Mouse (Mus musculus) heart, postnatal 25 days (tissue): Measurements from ENCODE around the gene Zdhhc23. TPM values are rescaled to one million over a fixed set of nuclear protein-coding genes. Genes with fewer than 3 reads are reported as not detected.

Experiments used
- DNase-seq: peaks from one replicate; pipeline ENCODE4 v3.0.0; 2022; ENCODE audit warnings: low spot score
- intact Hi-C: fragments of 180-260 bp; cut with DNase I; formaldehyde crosslinking; loops from one replicate; pipeline ENCODE4 v1.15.1; 2025
- microRNA-seq: library from miRNA; unstranded; fragments of <30 nt; microRNA quantifications from one replicate; pipeline ENCODE4 v1.2.0, GENCODE M21; 2022
- total RNA-seq, 2 experiments: library from RNA; stranded (reverse); gene quantifications; 2 replicates each; pipeline ENCODE4 v1.2.3; 2021

Zdhhc23 gene
- total RNA-seq, 2 experiments from 2014 or later = 0.28 to 0.52 TPM

GRCm38 (mm10) chr16:43922630-43923029 lies 57.0 kb downstream of the Zdhhc23 start:
- intact Hi-C loops = no loop called here
- DNase-seq = no peak

GRCm38 (mm10) chr16:43922024-43922423 lies 57.6 kb downstream of the Zdhhc23 start:
- intact Hi-C loops = no loop called here
- no peak for DNase-seq

DNA sequence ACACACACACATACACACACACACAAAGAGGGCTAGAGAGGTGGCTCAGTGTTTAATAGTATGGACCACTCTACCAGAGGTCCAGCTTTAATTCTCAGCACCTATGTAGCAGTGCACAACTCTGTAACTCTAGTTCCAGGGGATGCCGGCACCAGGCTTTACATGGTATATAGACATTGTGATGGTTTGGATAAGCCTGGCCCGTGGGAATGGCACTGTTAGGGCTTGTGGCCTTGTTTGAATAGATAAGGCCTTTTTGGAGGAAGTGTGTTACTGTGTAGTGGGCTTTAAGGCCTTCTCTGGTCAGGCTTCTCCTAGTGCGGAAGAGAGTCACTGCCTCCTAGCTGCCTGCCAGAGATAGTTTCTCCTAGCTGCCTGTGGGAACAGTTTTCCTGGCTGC lies 60.7 kb downstream of the Zdhhc23 start:
- intact Hi-C loops = no loop called here
- DNase-seq = no peak

Small RNAs within 50 kb of the gene (microRNA-seq; reads per million reads assigned to microRNA genes)
- not detected for gene Mir3470b

Other genes starting within 250 kb of the Zdhhc23 start
- not detected for gene Drd3, start 225.8 kb downstream of the Zdhhc23 start, total RNA-seq
- 1 to 10 TPM; 2.2 to 3.3 TPM for gene Ccdc191, start 90.0 kb downstream of the Zdhhc23 start, total RNA-seq
- gene Qtrt2, start 53.0 kb downstream of the Zdhhc23 start, total RNA-seq = 10 to 100 TPM; 15.4 to 15.5 TPM
- gene Gramd1c, start 83.6 kb upstream of the Zdhhc23 start, total RNA-seq = under 1 TPM; 0.39 to 0.73 TPM
- 10 to 100 TPM; 28.0 to 30.3 TPM for gene Atp6v1a, start 159.9 kb upstream of the Zdhhc23 start, total RNA-seq
- gene Naa50, start 160.0 kb upstream of the Zdhhc23 start, total RNA-seq = 10 to 100 TPM; 56.0 to 60.1 TPM
- gene Usf3, start 193.5 kb upstream of the Zdhhc23 start, total RNA-seq = 10 to 100 TPM; 16.4 to 20.9 TPM